Mouse (Mus musculus): ENCODE measurements around the gene Gripap1. TPM values are rescaled to one million over a fixed set of nuclear protein-coding genes. Genes with fewer than 3 reads are reported as not detected.

The Gripap1 gene
- polyA plus RNA-seq, 1 experiment from 2014 or later, result 47.5 TPM

- Histone ChIP-seq H3K4me1 (ENCODE audit: insufficient read depth, low read length) (no peaks in the 10 kb centered on the region), H3K27ac (ENCODE audit: low read length) (no peak overlapping the region), H3K36me3 (ENCODE audit: insufficient read depth, low read length) (0 out of 2 replicates have a peak, but pooled peaks cover 5% of the 10 kb centered on the region), H3K4me2 (replicated peaks; ENCODE audit: low read depth, low read length) (no peak overlapping the region), H3K27me3 (ENCODE audit: insufficient read depth, low read length) (no peaks in the 10 kb centered on the region), H3K4me3 (ENCODE audit: low read length) (no peak overlapping the region), H3K9me3 (ENCODE audit: low read length) (no peaks in the 10 kb centered on the region), H3K9ac (replicated peaks; ENCODE audit: low read length) (no peak overlapping the region)
- no peak for ATAC-seq (ENCODE audit: low FRiP score, low TSS enrichment)
- WGBS, result 80% methylated on average over 3 of the region's 3 CpGs
Measured at GRCm38 (mm10) chrX:7864551-7864950, 75.0 kb downstream of the Gripap1 start.

- Histone ChIP-seq H3K27me3 (ENCODE audit: insufficient read depth, low read length) (no peaks in the 10 kb centered on the region), H3K4me3 (ENCODE audit: low read length) (no peak overlapping the region), H3K9me3 (ENCODE audit: low read length) (no peaks in the 10 kb centered on the region), H3K27ac (ENCODE audit: low read length) (no peak overlapping the region), H3K4me1 (ENCODE audit: insufficient read depth, low read length) (no peaks in the 10 kb centered on the region), H3K36me3 (ENCODE audit: insufficient read depth, low read length) (0 out of 2 replicates have a peak, but pooled peaks cover 5% of the 10 kb centered on the region), H3K9ac (replicated peaks; ENCODE audit: low read length) (no peak overlapping the region), H3K4me2 (replicated peaks; ENCODE audit: low read depth, low read length) (no peak overlapping the region)
- WGBS, result 73% methylated on average over 2 of the region's 2 CpGs
- ATAC-seq (ENCODE audit: low FRiP score, low TSS enrichment), result no peak
Measured at GRCm38 (mm10) chrX:7865343-7865742, 75.8 kb downstream of the Gripap1 start.

- ATAC-seq (ENCODE audit: low FRiP score, low TSS enrichment), result no peak
- Histone ChIP-seq H3K27me3 (ENCODE audit: insufficient read depth, low read length) (no peaks in the 10 kb centered on the region), H3K4me1 (ENCODE audit: insufficient read depth, low read length) (no peaks in the 10 kb centered on the region), H3K4me2 (replicated peaks; ENCODE audit: low read depth, low read length) (no peak overlapping the region), H3K9me3 (ENCODE audit: low read length) (no peaks in the 10 kb centered on the region), H3K27ac (ENCODE audit: low read length) (no peak overlapping the region), H3K36me3 (ENCODE audit: insufficient read depth, low read length) (0 out of 2 replicates have a peak, but pooled peaks cover 5% of the 10 kb centered on the region), H3K4me3 (ENCODE audit: low read length) (no peak overlapping the region), H3K9ac (replicated peaks; ENCODE audit: low read length) (no peak overlapping the region)
- 80% methylated on average over 2 of the region's 2 CpGs for WGBS
Measured at GRCm38 (mm10) chrX:7865786-7866185, 76.2 kb downstream of the Gripap1 start.

GRCm38 (mm10) chrX:7867141-7867540, 77.6 kb downstream of the Gripap1 start:
- Histone ChIP-seq H3K36me3 (ENCODE audit: insufficient read depth, low read length) (peaks cover 9% of the 10 kb centered on the region; the same call in 1 of the 2 replicates), H3K9me3 (ENCODE audit: low read length) (no peaks in the 10 kb centered on the region), H3K4me1 (ENCODE audit: insufficient read depth, low read length) (no peaks in the 10 kb centered on the region), H3K4me2 (replicated peaks; ENCODE audit: low read depth, low read length) (no peak overlapping the region), H3K27me3 (ENCODE audit: insufficient read depth, low read length) (no peaks in the 10 kb centered on the region), H3K9ac (replicated peaks; ENCODE audit: low read length) (no peak overlapping the region), H3K27ac (ENCODE audit: low read length) (no peak overlapping the region), H3K4me3 (ENCODE audit: low read length) (no peak overlapping the region)
- WGBS, result 97% methylated on average over 1 of the region's 1 CpGs
- ATAC-seq (ENCODE audit: low FRiP score, low TSS enrichment), result no peak

GRCm38 (mm10) chrX:7868506-7868905, 78.9 kb downstream of the Gripap1 start:
- Histone ChIP-seq H3K4me1 (ENCODE audit: insufficient read depth, low read length) (no peaks in the 10 kb centered on the region), H3K9ac (replicated peaks; ENCODE audit: low read length) (no peak overlapping the region), H3K4me2 (replicated peaks; ENCODE audit: low read depth, low read length) (no peak overlapping the region), H3K4me3 (ENCODE audit: low read length) (no peak overlapping the region), H3K27ac (ENCODE audit: low read length) (no peak overlapping the region), H3K36me3 (ENCODE audit: insufficient read depth, low read length) (peaks cover 19% of the 10 kb centered on the region), H3K9me3 (ENCODE audit: low read length) (no peaks in the 10 kb centered on the region), H3K27me3 (ENCODE audit: insufficient read depth, low read length) (no peaks in the 10 kb centered on the region)
- 47% methylated on average over 2 of the region's 2 CpGs for WGBS
- no peak for ATAC-seq (ENCODE audit: low FRiP score, low TSS enrichment)

- 47% methylated on average over 3 of the region's 3 CpGs for WGBS
- Histone ChIP-seq H3K27ac (ENCODE audit: low read length) (no peak overlapping the region), H3K36me3 (ENCODE audit: insufficient read depth, low read length) (peaks cover 23% of the 10 kb centered on the region), H3K4me3 (ENCODE audit: low read length) (no peak overlapping the region), H3K4me2 (replicated peaks; ENCODE audit: low read depth, low read length) (no peak overlapping the region), H3K9ac (replicated peaks; ENCODE audit: low read length) (no peak overlapping the region), H3K4me1 (ENCODE audit: insufficient read depth, low read length) (no peaks in the 10 kb centered on the region), H3K27me3 (ENCODE audit: insufficient read depth, low read length) (no peaks in the 10 kb centered on the region), H3K9me3 (ENCODE audit: low read length) (no peaks in the 10 kb centered on the region)
- ATAC-seq (ENCODE audit: low FRiP score, low TSS enrichment), result no peak
Measured at GRCm38 (mm10) chrX:7869826-7870225, 80.3 kb downstream of the Gripap1 start.

MicroRNA genes within 50 kb of the gene (microRNA counts, 519-probe panel; counts per million panel counts)
- 2,551 counts per million, percentile 62 among the panel's probes with 10 or more counts for microRNA mmu-miR-1198

Small RNAs within 50 kb of the gene (microRNA-seq; reads per million reads assigned to microRNA genes)
- gene Mir1198, result 30.4 reads per million, percentile 42 among the genes with 10 or more reads in this experiment

Other genes starting within 250 kb of the Gripap1 start
- 0.18 TPM in 1 of 2 replicates, not detected in the other for gene Foxp3, start 216.1 kb upstream of the Gripap1 start, polyA plus RNA-seq (2015; fragmentation: Nextera tagmentation; extraction: Ambion mirVana)
- 1.9 and 2.2 TPM in 2 replicates for gene Ppp1r3f, start 215.5 kb upstream of the Gripap1 start, polyA plus RNA-seq (2015; fragmentation: Nextera tagmentation; extraction: Ambion mirVana)
- 35.3 and 36.6 TPM in 2 replicates for gene Ccdc22, start 184.2 kb upstream of the Gripap1 start, polyA plus RNA-seq (2015; fragmentation: Nextera tagmentation; extraction: Ambion mirVana)
- gene Cacna1f, start 182.7 kb upstream of the Gripap1 start, polyA plus RNA-seq (2015; fragmentation: Nextera tagmentation; extraction: Ambion mirVana), result 0.04 and 0.09 TPM in 2 replicates
- 3.1 and 3.6 TPM in 2 replicates for gene Syp, start 151.3 kb upstream of the Gripap1 start, polyA plus RNA-seq (2015; fragmentation: Nextera tagmentation; extraction: Ambion mirVana)
- gene Prickle3, start 132.5 kb upstream of the Gripap1 start, polyA plus RNA-seq (2015; fragmentation: Nextera tagmentation; extraction: Ambion mirVana), result 14.1 and 14.7 TPM in 2 replicates
- gene Plp2, start 118.4 kb upstream of the Gripap1 start, polyA plus RNA-seq (2015; fragmentation: Nextera tagmentation; extraction: Ambion mirVana), result 170 and 179 TPM in 2 replicates
- gene Magix, start 108.5 kb upstream of the Gripap1 start, polyA plus RNA-seq (2015; fragmentation: Nextera tagmentation; extraction: Ambion mirVana), result 0.91 and 1.4 TPM in 2 replicates
- gene Gpkow, start 92.6 kb upstream of the Gripap1 start, polyA plus RNA-seq (2015; fragmentation: Nextera tagmentation; extraction: Ambion mirVana), result 47.6 and 50.4 TPM in 2 replicates
- gene Wdr45, start 75.4 kb upstream of the Gripap1 start, polyA plus RNA-seq (2015; fragmentation: Nextera tagmentation; extraction: Ambion mirVana), result 45.7 and 48.8 TPM in 2 replicates
- gene Gm45208, start 67.5 kb upstream of the Gripap1 start, polyA plus RNA-seq (2015; fragmentation: Nextera tagmentation; extraction: Ambion mirVana), result 0.59 TPM in 1 of 2 replicates, not detected in the other
- 69.3 and 74.7 TPM in 2 replicates for gene Praf2, start 61.3 kb upstream of the Gripap1 start, polyA plus RNA-seq (2015; fragmentation: Nextera tagmentation; extraction: Ambion mirVana)
- gene Ccdc120, start 38.9 kb upstream of the Gripap1 start, polyA plus RNA-seq (2015; fragmentation: Nextera tagmentation; extraction: Ambion mirVana), result 17.4 and 19.6 TPM in 2 replicates
- gene Tfe3, start 27.2 kb upstream of the Gripap1 start, polyA plus RNA-seq (2015; fragmentation: Nextera tagmentation; extraction: Ambion mirVana), result 30.9 and 31.4 TPM in 2 replicates
- gene Kcnd1, start 32.5 kb downstream of the Gripap1 start, polyA plus RNA-seq (2015; fragmentation: Nextera tagmentation; extraction: Ambion mirVana), result 1.7 and 1.9 TPM in 2 replicates
- 37.5 and 39.1 TPM in 2 replicates for gene Otud5, start 51.6 kb downstream of the Gripap1 start, polyA plus RNA-seq (2015; fragmentation: Nextera tagmentation; extraction: Ambion mirVana)
- gene Pim2, start 88.5 kb downstream of the Gripap1 start, polyA plus RNA-seq (2015; fragmentation: Nextera tagmentation; extraction: Ambion mirVana), result 11.7 and 13.4 TPM in 2 replicates
- 37.8 and 41.1 TPM in 2 replicates for gene Slc35a2, start 94.3 kb downstream of the Gripap1 start, polyA plus RNA-seq (2015; fragmentation: Nextera tagmentation; extraction: Ambion mirVana)
- gene Pqbp1, start 109.5 kb downstream of the Gripap1 start, polyA plus RNA-seq (2015; fragmentation: Nextera tagmentation; extraction: Ambion mirVana), result 113 and 124 TPM in 2 replicates
- 182 and 184 TPM in 2 replicates for gene Timm17b, start 109.6 kb downstream of the Gripap1 start, polyA plus RNA-seq (2015; fragmentation: Nextera tagmentation; extraction: Ambion mirVana)
- gene Gm10491, start 118.1 kb downstream of the Gripap1 start, polyA plus RNA-seq (2015; fragmentation: Nextera tagmentation; extraction: Ambion mirVana), result not detected in 2 replicates
- not detected in 2 replicates for gene Gm10490, start 119.8 kb downstream of the Gripap1 start, polyA plus RNA-seq (2015; fragmentation: Nextera tagmentation; extraction: Ambion mirVana)
- 1.4 and 2.3 TPM in 2 replicates for gene Pcsk1n, start 130.1 kb downstream of the Gripap1 start, polyA plus RNA-seq (2015; fragmentation: Nextera tagmentation; extraction: Ambion mirVana)
- not detected in 2 replicates for gene Eras, start 138.8 kb downstream of the Gripap1 start, polyA plus RNA-seq (2015; fragmentation: Nextera tagmentation; extraction: Ambion mirVana)
- 65.3 and 69.8 TPM in 2 replicates for gene Hdac6, start 158.1 kb downstream of the Gripap1 start, polyA plus RNA-seq (2015; fragmentation: Nextera tagmentation; extraction: Ambion mirVana)
- 0.58 and 0.69 TPM in 2 replicates for gene Gata1, start 188.3 kb downstream of the Gripap1 start, polyA plus RNA-seq (2015; fragmentation: Nextera tagmentation; extraction: Ambion mirVana)
- 0.34 and 0.64 TPM in 2 replicates for gene Glod5, start 228.7 kb downstream of the Gripap1 start, polyA plus RNA-seq (2015; fragmentation: Nextera tagmentation; extraction: Ambion mirVana)